Mouse (Mus musculus): Measurements from ENCODE around the gene Hist1h2bm.
"Not testable (repeated sequence)": the region's sequence is repeated elsewhere in the genome, so short reads cannot be mapped to it uniquely, and the experiment has no call there.

Hist1h2bm gene

GRCm38 (mm10) chr13:21721757-21722372 lies at the start of gene Hist1h2bm:
Gene Hist1h2bm (plus strand): TSS chr13:21722044.
- not testable (repeated sequence) for DNase-seq (ENCODE audit: low spot score)

- DNase-seq (ENCODE audit: low spot score): no peak
These were observed 44.5 kb upstream of the Hist1h2bm start, which contains the start of gene Olfr1360 for GRCm38 (mm10) chr13:21677305-21677704. Gene Olfr1360 (minus strand): TSS chr13:21677405.

- DNase-seq (ENCODE audit: low spot score): no peak
These were observed 24.0 kb upstream of the Hist1h2bm start, which contains the start of gene Olfr1359 for GRCm38 (mm10) chr13:21697811-21698210. Gene Olfr1359 (plus strand): TSS chr13:21698111.

GRCm38 (mm10) chr13:21706669-21707068 lies 15.2 kb upstream of the Hist1h2bm start:
- no peak for DNase-seq (ENCODE audit: low spot score)

- peak; percentile 60 for DNase-seq (ENCODE audit: low spot score)
These were observed 11.7 kb upstream of the Hist1h2bm start for GRCm38 (mm10) chr13:21710031-21710711.

- no peak for DNase-seq (ENCODE audit: low spot score)
These were observed 10.9 kb upstream of the Hist1h2bm start for GRCm38 (mm10) chr13:21710821-21711525.

GRCm38 (mm10) chr13:21711698-21712097 lies 10.1 kb upstream of the Hist1h2bm start:
- DNase-seq (ENCODE audit: low spot score): no peak

- no peak for DNase-seq (ENCODE audit: low spot score)
These were observed 7.1 kb upstream of the Hist1h2bm start for GRCm38 (mm10) chr13:21714725-21715124.

- DNase-seq (ENCODE audit: low spot score): no peak
These were observed 6.5 kb upstream of the Hist1h2bm start for GRCm38 (mm10) chr13:21715131-21715863.

GRCm38 (mm10) chr13:21715864-21716539 lies 5.8 kb upstream of the Hist1h2bm start, which contains the start of the genes Hist1h2bl and Hist1h2ai:
Gene Hist1h2bl (minus strand): TSS chr13:21716143.
Gene Hist1h2ai (plus strand): TSS chr13:21716422.
- not testable (repeated sequence) for DNase-seq (ENCODE audit: low spot score)

- not testable (repeated sequence) for DNase-seq (ENCODE audit: low spot score)
These were observed 5.1 kb upstream of the Hist1h2bm start for GRCm38 (mm10) chr13:21716540-21717391.

GRCm38 (mm10) chr13:21717397-21718357 lies 4.2 kb upstream of the Hist1h2bm start, which contains the start of gene Hist1h3h:
Gene Hist1h3h (plus strand): TSS chr13:21717659.
- not testable (repeated sequence) for DNase-seq (ENCODE audit: low spot score)

- no peak for DNase-seq (ENCODE audit: low spot score)
These were observed 3.3 kb upstream of the Hist1h2bm start for GRCm38 (mm10) chr13:21718381-21719080.

GRCm38 (mm10) chr13:21721107-21721756 lies 612 bp upstream of the Hist1h2bm start:
- DNase-seq (ENCODE audit: low spot score): not testable (repeated sequence)

GRCm38 (mm10) chr13:21722373-21722925 lies 605 bp downstream of the Hist1h2bm start:
- no peak for DNase-seq (ENCODE audit: low spot score)

- no peak for DNase-seq (ENCODE audit: low spot score)
These were observed 1.4 kb downstream of the Hist1h2bm start for GRCm38 (mm10) chr13:21722993-21723836.

Measured in urinary bladder, postnatal 10 days (tissue).